Mouse (Mus musculus) testis, adult 2 months (tissue): ENCODE results near the gene Kyat1.

Experiments used
- CTCF ChIP-seq: fragments of 200-500 bp; IDR thresholded peaks from 2 replicates; pipeline ENCODE4 v1.5.1; 2012; ENCODE audit warnings: low read depth, mild to moderate bottlenecking, inconsistent platforms, low read length, moderate library complexity; ENCODE audit not compliant: control insufficient read depth, insufficient read depth, insufficient replicate concordance
- POLR2A ChIP-seq: fragments of 200-500 bp; IDR thresholded peaks from 2 replicates; pipeline ENCODE4 v1.6.1; 2012; ENCODE audit warnings: low read depth, mild to moderate bottlenecking, inconsistent platforms, low read length, moderate library complexity; ENCODE audit not compliant: control insufficient read depth

DNA sequence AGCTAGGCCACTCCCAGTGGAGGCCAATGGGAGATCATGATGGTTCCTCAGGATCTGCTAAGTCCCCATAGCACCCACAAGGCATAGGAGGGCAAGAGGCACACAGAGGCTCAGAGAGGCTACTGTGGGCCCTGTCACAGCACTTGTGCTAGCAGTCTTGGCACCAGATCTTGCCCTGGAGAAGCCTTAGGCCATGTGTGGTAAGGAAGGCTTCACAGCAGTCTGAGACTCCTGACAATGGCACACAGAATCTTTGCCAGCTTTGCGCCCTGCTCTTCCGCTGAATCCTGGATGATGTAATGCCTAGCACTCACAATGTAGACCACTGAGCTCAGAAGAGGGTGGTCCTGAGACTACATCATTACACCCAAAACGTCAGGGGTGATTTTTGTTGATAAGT lies 11.0 kb downstream of the Kyat1 start:
- TF ChIP-seq POLR2A (no peak), CTCF (no peak)
